Mouse (Mus musculus) heart, adult 2 months (tissue): ENCODE measurements around the gene Hnrnpa2b1. TPM values are rescaled to one million over a fixed set of nuclear protein-coding genes. Genes with fewer than 3 reads are reported as not detected.

ENCODE experiments used
- DNase-seq, 2 experiments: peaks; one replicate each; pipeline ENCODE4 v3.0.0; 2021
- H3K27ac ChIP-seq: fragments of 200-600 bp; 2 replicates; pipeline ENCODE4 v1.8.1; 2022
- H3K27me3 ChIP-seq: fragments of 200-500 bp; 2 replicates; pipeline ENCODE4 v1.6.1; 2012; ENCODE audit warnings: mild to moderate bottlenecking, low read length, inconsistent platforms, mixed read lengths; ENCODE audit not compliant: control insufficient read depth, insufficient read depth
- H3K36me3 ChIP-seq: fragments of 200-500 bp; 2 replicates; pipeline ENCODE4 v1.6.1; 2012; ENCODE audit warnings: low read length, inconsistent platforms; ENCODE audit not compliant: control insufficient read depth, insufficient read depth
- H3K4me1 ChIP-seq: fragments of 200-500 bp; 2 replicates; pipeline ENCODE4 v1.6.1; 2011; ENCODE audit warnings: low read length; ENCODE audit not compliant: control insufficient read depth, insufficient read depth
- H3K4me3 ChIP-seq: fragments of 200-600 bp; 2 replicates; pipeline ENCODE4 v1.8.1; 2022
- H3K79me2 ChIP-seq: fragments of 200-500 bp; replicated peaks from 2 replicates; pipeline ENCODE4 v1.6.1; 2012; ENCODE audit warnings: mild to moderate bottlenecking, inconsistent platforms, low read length, moderate library complexity, mixed read lengths; ENCODE audit not compliant: control insufficient read depth, insufficient read depth
- H3K9ac ChIP-seq: fragments of 200-500 bp; 2 replicates; pipeline ENCODE4 v1.6.1; 2012; ENCODE audit warnings: low read depth, mild to moderate bottlenecking, control low read depth, inconsistent platforms, low read length, mixed read lengths
- CTCF ChIP-seq: fragments of 200-600 bp; IDR thresholded peaks from 2 replicates; pipeline ENCODE4 v1.8.1; 2022; ENCODE audit warnings: antibody characterized with exemption, mild to moderate bottlenecking, moderate library complexity
- EP300 ChIP-seq: fragments of 200-500 bp; IDR thresholded peaks from 2 replicates; pipeline ENCODE4 v1.6.1; 2011; ENCODE audit warnings: low read depth, low read length, control low read depth; ENCODE audit not compliant: insufficient read depth
- POLR2A ChIP-seq: fragments of 200-500 bp; IDR thresholded peaks from 2 replicates; pipeline ENCODE4 v1.6.1; 2011; ENCODE audit warnings: mild to moderate bottlenecking, low read depth, low read length, control low read depth; ENCODE audit not compliant: insufficient read depth
- WGBS: fragments of 180-500 bp; shearing (Covaris S2); methylation state at CpG from one replicate; pipeline ENCODE4 v1.1.7; 2018; 5-methylcytosine and 5-hydroxymethylcytosine counted together
- intact Hi-C: fragments of 180-260 bp; cut with DNase I; formaldehyde crosslinking; loops from one replicate; pipeline ENCODE4 v1.15.1; 2025
- polyA plus RNA-seq: library from polyadenylated mRNA; depleted of rRNA; stranded (reverse); fragments of >200 nt; gene quantifications from 2 replicates; pipeline ENCODE4 v1.2.3, GENCODE M21; 2012
- total RNA-seq, 2 experiments: library from RNA; stranded (reverse); gene quantifications; 2 replicates each; pipeline ENCODE4 v1.2.3; 2021

Hnrnpa2b1 gene
- total and polyA plus RNA-seq, 3 experiments, result 91.2 to 411 (median 384) TPM

- Histone ChIP-seq H3K27me3 (no peaks in the 10 kb centered on the region), H3K4me3 (peak overlapping the region; percentile 71), H3K27ac (peak overlapping the region; percentile 99), H3K36me3 (peaks cover 50% of the 10 kb centered on the region), H3K9ac (peak overlapping the region; percentile 96), H3K79me2 (peaks cover 4% of the 10 kb centered on the region), H3K4me1 (peaks cover 6% of the 10 kb centered on the region)
- DNase-seq, result peak; percentile 85 to 87
- intact Hi-C loops, result loop anchor here (1.0 to 10.0 kb wide), 4 partner anchors 75 to 536 kb away; no protein-coding TSS in a partner anchor
- WGBS, result 0% methylated on average over 63 of the region's 63 CpGs
- no peak for TF ChIP-seq CTCF
- 0 out of 2 replicates have a peak, but pooled peaks have one; percentile 59 for TF ChIP-seq EP300
- TF ChIP-seq POLR2A, result peak; percentile 62
Observed at GRCm38 (mm10) chr6:51468891-51469561, 668 bp downstream of the Hnrnpa2b1 start.

- peaks cover 4% of the 10 kb centered on the region for H3K79me2 ChIP-seq
- TF ChIP-seq CTCF (peak; percentile 70), EP300 (no peak)
- H3K9ac ChIP-seq, result no peak overlapping the region
Observed at GRCm38 (mm10) chr6:51467649-51468048, 2.0 kb downstream of the Hnrnpa2b1 start.

GRCm38 (mm10) chr6:51460363-51460762 is 9.3 kb downstream of the Hnrnpa2b1 start:
- Histone ChIP-seq H3K4me1 (peaks cover 1% of the 10 kb centered on the region; the same call in 1 of the 2 replicates), H3K27ac (no peak overlapping the region), H3K27me3 (no peaks in the 10 kb centered on the region), H3K36me3 (peaks cover 53% of the 10 kb centered on the region), H3K79me2 (no peaks in the 10 kb centered on the region), H3K4me3 (no peak overlapping the region), H3K9ac (no peak overlapping the region)
- no peak for DNase-seq
- no peak for TF ChIP-seq EP300
- no peak for TF ChIP-seq POLR2A
- TF ChIP-seq CTCF, result no peak
- WGBS, result 70% methylated on average over 3 of the region's 3 CpGs
- intact Hi-C loops, result loop anchor here (10.0 kb wide), 1 partner anchor 544 kb away; no protein-coding TSS in a partner anchor

More at GRCm38 (mm10) chr6:51467649-51468048, 2.0 kb downstream of the Hnrnpa2b1 start:
- intact Hi-C loops, result loop anchor here (2.0 to 10.0 kb wide), 3 partner anchors 83 to 537 kb away; no protein-coding TSS in a partner anchor
- peak overlapping the region; percentile 99 for H3K27ac ChIP-seq
- H3K36me3 ChIP-seq, result peaks cover 52% of the 10 kb centered on the region
- 0% methylated on average over 2 of the region's 2 CpGs for WGBS
- DNase-seq, result no peak
- H3K4me3 ChIP-seq, result peak overlapping the region; percentile 71
- peaks cover 8% of the 10 kb centered on the region for H3K4me1 ChIP-seq
- H3K27me3 ChIP-seq, result no peaks in the 10 kb centered on the region

- H3K27me3 ChIP-seq, result no peaks in the 10 kb centered on the region
- no peak overlapping the region for H3K9ac ChIP-seq
- no peak for TF ChIP-seq CTCF
- no peak for TF ChIP-seq EP300
- no peak for TF ChIP-seq POLR2A
- H3K4me1 ChIP-seq, result peaks cover 1% of the 10 kb centered on the region; the same call in 1 of the 2 replicates
- peaks cover 50% of the 10 kb centered on the region for H3K36me3 ChIP-seq
- no peak overlapping the region for H3K4me3 ChIP-seq
- DNase-seq, result no peak
- H3K27ac ChIP-seq, result no peak overlapping the region
- intact Hi-C loops, result loop anchor here (10.0 kb wide), 1 partner anchor 545 kb away; no protein-coding TSS in a partner anchor
- no peaks in the 10 kb centered on the region for H3K79me2 ChIP-seq
- 76% methylated on average over 4 of the region's 4 CpGs for WGBS
Observed at GRCm38 (mm10) chr6:51460021-51460360, 9.7 kb downstream of the Hnrnpa2b1 start.

- no peak overlapping the region for H3K9ac ChIP-seq
- H3K4me1 ChIP-seq, result peaks cover 1% of the 10 kb centered on the region; the same call in 1 of the 2 replicates
- no peak for DNase-seq
- peaks cover 45% of the 10 kb centered on the region for H3K36me3 ChIP-seq
- no peaks in the 10 kb centered on the region for H3K79me2 ChIP-seq
- no peak overlapping the region for H3K4me3 ChIP-seq
- H3K27me3 ChIP-seq, result no peaks in the 10 kb centered on the region
- intact Hi-C loops, result loop anchor here (10.0 kb wide), 1 partner anchor 545 kb away; no protein-coding TSS in a partner anchor
- TF ChIP-seq EP300, result no peak
- 0 out of 2 replicates have a peak, but pooled peaks have one; percentile 33 for TF ChIP-seq POLR2A
- no peak for TF ChIP-seq CTCF
- H3K27ac ChIP-seq, result no peak overlapping the region
- WGBS, result 59% methylated on average over 5 of the region's 5 CpGs
Observed at GRCm38 (mm10) chr6:51459313-51460020, 10.2 kb downstream of the Hnrnpa2b1 start.

- 57% methylated on average over 2 of the region's 2 CpGs for WGBS
Observed at GRCm38 (mm10) chr6:51458925-51459312, 10.8 kb downstream of the Hnrnpa2b1 start.

More at GRCm38 (mm10) chr6:51458925-51459312, 10.8 kb downstream of the Hnrnpa2b1 start:
- Histone ChIP-seq H3K4me3 (no peak overlapping the region), H3K27me3 (no peaks in the 10 kb centered on the region), H3K4me1 (peaks cover 1% of the 10 kb centered on the region; the same call in 1 of the 2 replicates), H3K27ac (no peak overlapping the region), H3K79me2 (no peaks in the 10 kb centered on the region), H3K9ac (no peak overlapping the region), H3K36me3 (peaks cover 41% of the 10 kb centered on the region)
- TF ChIP-seq POLR2A, result peak; percentile 12; the same call in 1 of the 2 replicates
- no peak for TF ChIP-seq CTCF
- no peak for TF ChIP-seq EP300
- DNase-seq, result no peak
- intact Hi-C loops, result no loop called here
